Mouse (Mus musculus) cerebellum, adult 11 months (tissue): ENCODE data around the gene Kcnk3.
A peak's percentile ranks its signal among the peaks of the same experiment; 100 is the strongest.

Experiments
- DNase-seq: peaks from one replicate; pipeline ENCODE4 v3.0.0; 2022

The Kcnk3 gene

GRCm38 (mm10) chr5:30587681-30588300, at the start of gene Kcnk3:
Gene Kcnk3, plus strand, starts transcription at chr5:30588170.
- DNase-seq = peak; percentile 66

- DNase-seq = no peak
Measured at GRCm38 (mm10) chr5:30545698-30546097, 42.3 kb upstream of the Kcnk3 start, which contains the start of gene Cib4. Gene Cib4, minus strand, starts transcription at chr5:30545836.

- DNase-seq = no peak
Measured at GRCm38 (mm10) chr5:30548681-30549080, 39.3 kb upstream of the Kcnk3 start.

DNA sequence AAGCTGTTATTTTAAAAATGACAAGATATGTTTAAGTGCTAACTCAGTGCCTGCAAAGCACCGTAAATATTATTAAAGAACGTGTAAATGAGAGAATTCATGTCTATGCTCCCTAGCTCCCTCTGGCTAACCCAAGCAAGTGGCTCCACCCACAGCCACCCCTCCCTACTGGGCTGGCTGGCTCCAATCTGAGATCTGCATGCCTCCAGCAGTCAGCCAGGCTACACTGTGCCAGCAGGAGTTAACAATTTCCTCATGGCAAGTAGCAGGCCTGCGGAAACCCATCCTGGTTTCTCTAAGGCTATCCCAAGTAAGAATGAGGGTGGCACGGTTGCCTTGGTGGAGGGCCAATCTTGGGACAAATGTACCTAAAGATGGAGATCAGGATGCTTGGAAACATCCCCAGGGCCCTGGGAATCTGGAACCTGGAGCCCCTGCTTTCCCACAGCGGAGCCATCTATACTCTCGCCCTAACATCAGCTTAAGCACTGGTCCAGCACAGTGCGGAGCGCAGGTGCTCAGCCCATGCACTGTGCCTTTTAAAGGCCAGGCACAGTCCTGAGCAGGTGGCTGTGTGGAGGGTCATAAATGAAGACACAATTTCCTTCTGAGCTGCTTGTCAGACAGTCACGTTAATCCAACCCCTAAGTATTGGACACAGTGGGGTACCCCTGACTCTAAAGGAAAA, 37.5 kb upstream of the Kcnk3 start:
- peak; percentile 48 for DNase-seq

DNA sequence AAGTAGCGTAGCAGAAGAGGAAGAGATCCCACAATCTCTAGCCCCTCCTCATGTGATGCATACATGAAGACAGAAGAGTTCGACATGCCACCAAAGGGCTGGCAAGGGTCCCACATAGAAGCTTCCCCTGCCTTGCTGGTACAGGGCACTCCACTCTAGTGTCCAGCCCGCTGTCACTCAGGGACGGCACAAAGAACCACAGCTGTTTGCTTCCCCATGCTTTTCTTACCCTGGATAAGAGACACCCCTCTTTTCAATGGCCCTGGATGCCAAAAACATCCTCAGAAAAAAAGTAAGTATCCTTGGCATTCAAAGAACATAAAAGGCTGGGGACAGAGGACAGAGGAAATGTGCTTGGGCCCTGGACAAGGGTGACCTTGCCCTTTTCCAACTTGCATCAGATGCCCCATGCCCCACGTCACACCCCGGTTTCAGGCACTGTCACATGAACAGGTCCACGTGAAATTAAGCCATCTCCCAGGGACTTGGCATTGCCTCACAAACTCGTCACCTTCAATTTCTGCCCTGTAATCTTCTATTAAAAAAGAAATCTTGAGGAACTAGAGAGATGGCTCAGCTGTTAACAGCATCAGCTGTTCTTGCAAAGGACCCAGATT, 36.8 kb upstream of the Kcnk3 start:
- DNase-seq = no peak

GRCm38 (mm10) chr5:30552006-30552405, 36.0 kb upstream of the Kcnk3 start:
- DNase-seq = no peak

- DNase-seq = no peak
Measured at GRCm38 (mm10) chr5:30553936-30554335, 34.0 kb upstream of the Kcnk3 start.

- DNase-seq = no peak
Measured at GRCm38 (mm10) chr5:30554981-30555380, 33.0 kb upstream of the Kcnk3 start.

- DNase-seq = no peak
Measured at GRCm38 (mm10) chr5:30556284-30556683, 31.7 kb upstream of the Kcnk3 start.

DNA sequence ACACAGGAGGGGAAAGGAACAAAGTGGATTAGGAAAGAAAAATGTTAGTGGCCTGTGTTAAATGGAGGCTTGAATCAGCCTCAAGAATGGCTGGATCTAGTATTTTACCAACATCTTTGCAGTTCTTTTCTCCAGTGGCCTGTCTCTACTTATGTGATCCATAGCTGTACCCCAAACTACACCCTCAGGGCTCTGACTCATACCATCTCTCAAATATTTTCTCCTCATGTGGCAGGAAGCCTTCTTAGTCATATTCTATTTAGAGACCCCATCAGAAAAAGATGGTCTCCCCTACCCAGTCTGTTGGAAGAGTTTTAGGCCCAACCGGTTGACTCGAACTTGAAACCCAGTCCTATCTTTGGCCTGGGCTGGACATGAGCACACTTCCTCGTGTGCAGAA, 28.5 kb upstream of the Kcnk3 start:
- DNase-seq = no peak

DNA sequence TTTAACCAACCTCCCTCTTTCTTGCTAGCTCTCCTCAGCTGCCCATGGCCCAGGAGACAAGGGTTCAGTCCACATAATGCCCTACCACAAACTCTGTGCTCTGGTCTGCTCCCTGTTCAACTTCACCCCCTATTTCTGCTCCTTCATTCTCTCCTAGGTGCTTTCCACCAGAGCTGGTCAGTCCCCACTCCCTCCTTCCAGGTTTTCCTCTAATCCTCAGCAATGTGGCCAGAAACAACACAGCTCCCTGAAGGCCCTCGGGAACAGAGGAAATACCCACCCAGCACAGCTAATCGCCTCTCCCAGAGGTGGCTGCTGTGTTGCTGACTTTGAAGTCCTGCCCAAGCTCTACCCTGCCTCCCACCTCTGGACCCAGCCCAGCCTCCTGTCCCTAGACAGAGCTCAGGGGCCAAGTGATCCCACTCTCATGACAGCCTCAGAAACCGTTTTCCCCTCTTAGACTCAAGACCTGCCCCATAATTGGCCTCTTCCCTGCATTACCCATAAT, 27.9 kb upstream of the Kcnk3 start:
- DNase-seq = no peak

- no peak for DNase-seq
Measured at GRCm38 (mm10) chr5:30568479-30568878, 19.5 kb upstream of the Kcnk3 start.

DNA sequence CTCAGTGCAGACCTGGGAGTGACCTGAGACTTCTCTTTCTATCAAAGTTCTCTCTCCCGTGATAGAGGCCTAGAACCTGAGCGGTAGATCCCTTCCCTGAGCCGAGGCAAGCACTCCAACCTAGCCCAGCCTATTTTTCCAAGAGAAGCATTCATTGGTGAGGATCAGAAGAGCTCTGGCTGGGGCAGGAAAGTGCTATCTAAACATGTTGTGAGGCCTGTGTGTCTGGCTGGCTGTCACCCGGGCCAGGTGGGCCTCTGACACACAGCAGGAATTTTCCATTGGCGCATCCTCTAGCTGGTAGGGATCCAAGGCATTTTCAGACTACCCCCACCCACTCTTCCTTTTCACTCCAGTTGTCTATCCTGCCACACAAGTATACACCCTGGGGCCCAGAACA, 16.1 kb upstream of the Kcnk3 start:
- no peak for DNase-seq

DNA sequence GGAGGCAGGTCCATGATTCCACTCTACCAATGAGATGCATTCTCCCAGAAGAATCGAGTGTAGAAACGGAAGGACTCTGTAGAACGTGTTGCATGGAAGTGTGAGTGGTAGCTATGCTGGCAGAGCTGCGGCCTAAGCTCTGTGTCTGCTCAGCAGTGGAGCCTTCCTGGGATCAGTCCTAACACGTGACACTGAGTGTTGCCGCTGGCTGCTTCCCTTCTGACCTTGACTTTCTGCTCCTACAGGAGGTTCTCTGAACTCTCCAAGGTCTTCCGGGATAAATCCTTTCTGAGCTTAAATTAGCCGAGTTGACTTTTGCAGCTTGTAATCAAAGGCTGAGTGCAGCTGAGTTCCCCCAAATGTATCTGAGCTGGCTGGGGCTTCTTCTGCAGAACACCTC, 13.6 kb upstream of the Kcnk3 start:
- DNase-seq = no peak

GRCm38 (mm10) chr5:30576233-30576632, 11.7 kb upstream of the Kcnk3 start:
- no peak for DNase-seq

GRCm38 (mm10) chr5:30577251-30577650, 10.7 kb upstream of the Kcnk3 start:
- peak; percentile 38 for DNase-seq

DNA sequence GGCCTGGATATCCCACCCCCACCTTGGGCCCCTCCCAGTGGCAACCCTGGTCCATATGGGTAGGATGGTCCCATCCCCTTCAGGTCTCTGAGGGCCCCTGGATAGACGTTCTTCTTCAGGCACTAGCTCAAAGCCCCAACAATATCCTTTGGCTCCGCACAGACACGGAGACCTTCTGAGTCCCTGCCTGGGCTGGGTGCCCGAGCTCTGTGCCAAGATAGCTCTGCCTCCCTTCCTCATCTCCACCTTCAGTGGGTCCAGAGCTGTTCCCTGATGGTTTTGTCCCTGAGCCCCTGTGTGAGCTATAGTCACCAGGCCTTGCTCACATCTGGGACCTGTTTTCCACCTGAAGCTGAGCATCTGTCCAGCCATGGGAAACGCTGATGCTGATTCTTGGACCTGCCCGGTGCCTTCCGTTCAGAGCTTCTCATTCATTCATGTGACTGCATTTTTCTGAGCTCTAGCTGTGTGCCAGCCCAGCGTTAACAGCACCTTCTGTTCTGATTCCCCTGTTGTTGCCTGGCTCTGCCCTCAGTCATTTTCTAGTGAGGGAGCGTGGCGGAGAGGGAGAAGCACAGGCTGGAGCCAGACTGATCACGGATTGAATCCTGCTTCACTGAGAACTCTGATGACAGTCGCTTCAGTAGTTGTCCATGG, 10.2 kb upstream of the Kcnk3 start:
- DNase-seq = peak; percentile 85

DNA sequence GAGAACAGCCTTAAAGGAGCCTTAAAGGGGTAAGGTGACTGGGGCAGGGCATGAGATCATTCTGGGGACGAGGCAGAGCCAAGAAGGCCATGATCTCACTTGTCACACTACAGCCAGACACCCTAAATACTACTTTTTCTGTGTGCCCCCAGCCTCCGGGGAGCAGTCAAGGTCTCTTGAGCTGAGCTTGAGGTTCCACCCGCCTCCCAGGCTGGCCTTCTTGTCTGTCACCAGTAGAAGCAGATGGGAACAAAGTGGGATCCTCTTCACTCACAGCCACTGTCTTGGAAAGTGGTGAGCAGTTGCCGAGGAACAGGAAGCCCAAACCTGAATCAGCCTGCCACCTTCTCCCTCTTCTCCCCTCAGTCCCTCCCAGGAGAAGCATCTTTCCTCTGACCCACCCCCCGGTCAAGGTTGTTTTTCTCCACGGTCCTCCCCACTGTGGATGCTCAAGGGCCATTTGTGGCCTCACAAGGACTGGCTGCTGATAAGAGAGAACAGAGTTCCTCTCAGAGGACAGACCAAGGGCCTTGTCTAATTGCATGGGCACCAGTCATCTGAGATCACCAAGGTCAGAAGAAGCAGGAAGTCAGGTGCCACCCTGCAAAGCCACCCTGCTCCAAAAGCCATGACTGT, 9.4 kb upstream of the Kcnk3 start:
- DNase-seq = peak; percentile 36

- no peak for DNase-seq
Measured at GRCm38 (mm10) chr5:30580725-30581124, 7.2 kb upstream of the Kcnk3 start.

- no peak for DNase-seq
Measured at GRCm38 (mm10) chr5:30582017-30582416, 6.0 kb upstream of the Kcnk3 start.

GRCm38 (mm10) chr5:30586616-30587015, 1.4 kb upstream of the Kcnk3 start:
- DNase-seq = peak; percentile 80

DNA sequence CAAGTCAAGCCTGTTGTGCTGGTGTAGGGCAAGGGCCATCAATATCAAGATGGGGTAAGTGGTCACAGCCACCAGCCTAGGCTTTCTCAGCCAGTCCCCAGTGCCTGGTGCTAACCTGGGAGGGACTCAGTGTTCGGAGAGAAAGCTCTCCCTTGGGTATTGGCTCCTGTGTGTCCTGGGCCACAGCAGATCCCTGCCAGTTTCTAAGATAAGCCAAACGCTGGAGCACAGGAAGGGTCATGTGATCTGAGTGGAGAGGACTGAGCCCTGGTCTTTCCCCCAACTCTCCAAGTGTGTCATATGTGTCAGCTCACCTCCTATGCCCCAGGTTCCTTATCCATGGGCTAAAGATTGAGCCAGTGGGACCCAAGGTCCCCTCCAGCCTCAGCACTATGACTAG, 869 bp upstream of the Kcnk3 start:
- DNase-seq = no peak
